31 mouse cellular contexts compared by ENCODE assay signal in the genomic region with DNA sequence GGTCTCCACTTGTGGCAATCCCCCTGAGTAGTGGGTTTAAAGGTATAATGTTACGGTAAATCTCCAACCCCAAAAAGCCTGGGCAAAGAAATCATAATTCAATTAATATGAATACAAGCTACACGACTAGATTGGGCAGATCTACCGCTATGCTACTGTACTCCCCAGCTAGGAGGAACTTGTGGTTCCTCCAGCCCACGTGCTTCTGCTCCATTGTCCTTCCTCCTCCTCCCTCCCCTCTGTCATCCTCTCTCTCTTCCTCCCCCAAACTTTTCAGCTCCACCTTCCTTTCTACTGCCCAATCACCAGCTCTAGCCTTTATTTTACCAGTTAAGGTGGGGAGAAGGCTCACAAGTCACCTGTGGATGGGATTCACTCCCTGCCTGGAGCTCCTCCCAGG. TPM values are rescaled to one million over a fixed set of nuclear protein-coding genes. Genes with fewer than 3 reads are reported as not detected.
A peak's percentile ranks its signal among the peaks of the same experiment; 100 is the strongest.
DNase-seq lines count a peak whose midpoint lies in the region; ATAC-seq and TF ChIP-seq lines count a peak whose summit lies in the region.
"Had no signal": no experiment of that assay in that cellular context is flagged by ENCODE, and none has a peak within 500 bp of the region (broad histone marks: within the 10 kb centered on the region; RNA-seq: fewer than 3 reads in every experiment).

No protein-coding gene starts in this region.

- no peaks in the 10 kb centered on the region for H3K27me3 ChIP-seq in MEL (ENCODE audit: control insufficient read depth in 1 of 2, insufficient read depth in 2 of 2, low read length in 2 of 2)
- no peaks in the 10 kb centered on the region for H3K27me3 ChIP-seq in embryonic facial prominence, embryonic 10.5 days (replicated peaks; ENCODE audit: low read depth, poor library complexity, severe bottlenecking)
- H3K27me3 ChIP-seq: embryonic facial prominence, embryonic 12.5 days; embryonic facial prominence, embryonic 15.5 days; heart, embryonic 12.5 days; heart, embryonic 15.5 days; hindbrain, embryonic 12.5 days; hindbrain, embryonic 15.5 days had no signal

- no peaks in the 10 kb centered on the region; a peak in 1 of 4 replicates for H3K4me1 ChIP-seq in MEL (ENCODE audit: control insufficient read depth in 1 of 2, insufficient read depth in 2 of 2, low read length in 2 of 2)
- H3K4me1 ChIP-seq in embryonic facial prominence, embryonic 10.5 days: no peaks in the 10 kb centered on the region
- H3K4me1 ChIP-seq: embryonic facial prominence, embryonic 12.5 days; embryonic facial prominence, embryonic 15.5 days; heart, embryonic 12.5 days; heart, embryonic 15.5 days; hindbrain, embryonic 12.5 days; hindbrain, embryonic 15.5 days had no signal

- no peak for TF ChIP-seq EP300 in MEL (IDR thresholded peaks at IDR 0.05; ENCODE audit: low read depth in 1 of 2, low read length in 2 of 2)

- no peaks in the 10 kb centered on the region for H3K79me2 ChIP-seq in MEL (ENCODE audit: control insufficient read depth, insufficient read depth, low read length, poor library complexity)

- H3K36me3 ChIP-seq in MEL (ENCODE audit: control insufficient read depth in 1 of 2, insufficient read depth in 2 of 2, low read length in 2 of 2): peaks cover 5 to 6% of the 10 kb centered on the region in 2 experiments
- peaks cover 95% of the 10 kb centered on the region for H3K36me3 ChIP-seq in embryonic facial prominence, embryonic 10.5 days (replicated peaks)

- WGBS in embryonic facial prominence, embryonic 10.5 days: 90% methylated on average over 4 of the region's 4 CpGs

- ATAC-seq in common myeloid progenitor, adult 5-6 weeks (replicated peaks; ENCODE audit: low read depth, poor library complexity, severe bottlenecking): peak; percentile 83
- peak; percentile 94 for ATAC-seq in megakaryocyte, adult 5-6 weeks (ENCODE audit: poor library complexity, severe bottlenecking)
- peak; percentile 51; the same call in 1 of the 2 replicates for ATAC-seq in neutrophil, adult 5-6 weeks (ENCODE audit: extremely low read depth, insufficient number of reproducible peaks, low FRiP score, poor library complexity, severe bottlenecking)
- ATAC-seq: CD4-positive, CD25-positive, alpha-beta regulatory T cell, adult 4 months; forebrain, embryonic 14.5 days; forebrain, postnatal 0 days; intestine, postnatal 0 days had no signal

- TF ChIP-seq RAD21 in MEL (IDR thresholded peaks at IDR 0.05; ENCODE audit: low read depth, low read length): no peak

- no peak for TF ChIP-seq CTCF in MEL (IDR thresholded peaks at IDR 0.05 in 2 of 3, conservative IDR thresholded peaks at IDR 0.05 in 1 of 3; ENCODE audit: control insufficient read depth in 1 of 3, insufficient read depth in 1 of 3, low read depth in 2 of 3, low read length in 3 of 3, poor library complexity in 1 of 3, severe bottlenecking in 1 of 3)

- H3K4me3 ChIP-seq in MEL (ENCODE audit: control insufficient read depth in 1 of 2, insufficient read depth in 1 of 2, low read depth in 2 of 2, low read length in 2 of 2): no peak overlapping the region
- H3K4me3 ChIP-seq in embryonic facial prominence, embryonic 10.5 days: no peak overlapping the region
- H3K4me3 ChIP-seq: embryonic facial prominence, embryonic 12.5 days; embryonic facial prominence, embryonic 15.5 days; gastrocnemius, adult 2 months; heart, embryonic 12.5 days; heart, embryonic 15.5 days; hindbrain, embryonic 12.5 days; hindbrain, embryonic 15.5 days had no signal

- H3K9ac ChIP-seq in MEL (ENCODE audit: control insufficient read depth, low read depth, low read length, poor library complexity, severe bottlenecking): 0 out of 2 replicates have a peak overlapping the region, but pooled peaks have one; percentile 24
- H3K9ac ChIP-seq: embryonic facial prominence, embryonic 12.5 days; embryonic facial prominence, embryonic 15.5 days; forebrain, postnatal 0 days; heart, embryonic 12.5 days; heart, embryonic 15.5 days; hindbrain, embryonic 12.5 days; hindbrain, embryonic 15.5 days had no signal

- no peaks in the 10 kb centered on the region for H3K9me3 ChIP-seq in MEL (replicated peaks; ENCODE audit: insufficient read depth, low read length)
- no peaks in the 10 kb centered on the region for H3K9me3 ChIP-seq in embryonic facial prominence, embryonic 10.5 days
- H3K9me3 ChIP-seq: embryonic facial prominence, embryonic 12.5 days; embryonic facial prominence, embryonic 15.5 days; heart, embryonic 12.5 days; heart, embryonic 15.5 days; hindbrain, embryonic 12.5 days; hindbrain, embryonic 15.5 days had no signal

- peak; percentile 66 for DNase-seq in MEL (ENCODE audit: low read depth, low spot score)
- no peak for DNase-seq in cerebellum, postnatal 25 days
- no peak for DNase-seq in cerebellum, adult 9-11 months
- no peak for DNase-seq in embryonic facial prominence, embryonic 10.5 days (ENCODE audit: low spot score)
- DNase-seq: adrenal gland, adult 8-10 months; adrenal gland, postnatal 25 days; cerebellum, adult 18-20 months; cerebellum, adult 9-10 months; cerebellum, postnatal 36 days; forebrain, postnatal 0 days; gastrocnemius, adult 2 months; gastrocnemius, postnatal 14 days; heart, adult 18-20 months; heart, postnatal 10 days; heart, postnatal 36 days had no signal

- H3K27ac ChIP-seq in MEL (ENCODE audit: control insufficient read depth, low read depth, low read length): no peak overlapping the region
- no peak overlapping the region for H3K27ac ChIP-seq in embryonic facial prominence, embryonic 10.5 days (replicated peaks)
- H3K27ac ChIP-seq: embryonic facial prominence, embryonic 12.5 days; embryonic facial prominence, embryonic 15.5 days; gastrocnemius, adult 2 months; heart, embryonic 15.5 days; hindbrain, embryonic 12.5 days; hindbrain, embryonic 15.5 days had no signal

- no peak for TF ChIP-seq POLR2A in MEL (IDR thresholded peaks at IDR 0.05; ENCODE audit: control insufficient read depth in 1 of 2, insufficient read depth in 1 of 2, low read depth in 1 of 2, low read length in 2 of 2, poor library complexity in 1 of 2)

TF ChIP-seq in MEL, 35 proteins besides CTCF, POLR2A, EP300 and RAD21:
- TF ChIP-seq MAX (IDR thresholded peaks at IDR 0.05; ENCODE audit: low read length) (peak; percentile 68), MXI1 (IDR thresholded peaks at IDR 0.05; ENCODE audit: low read depth, low read length) (peak; percentile 63), CHD2 (IDR thresholded peaks at IDR 0.05; ENCODE audit: low read length) (no peak), USF2 (IDR thresholded peaks at IDR 0.05; ENCODE audit: borderline replicate concordance in 1 of 2, insufficient read depth in 1 of 2, low read depth in 1 of 2, low read length in 2 of 2) (no peak), USF1 (IDR thresholded peaks at IDR 0.05; ENCODE audit: low read depth, low read length) (peak; percentile 68), MYC (IDR thresholded peaks at IDR 0.05; ENCODE audit: low read depth, low read length) (peak; percentile 76), NELFE (IDR thresholded peaks at IDR 0.05; ENCODE audit: low read depth, low read length) (no peak)

RNA-seq across cellular contexts. Expression of a gene that starts 21.4 kb away (rescaled TPM):
- not detected in 2 replicates for total RNA-seq in MEL (2012; rRNA removed)
- not detected for polyA plus RNA-seq in MEL (2012; ENCODE audit: insufficient read depth in 1 of 2, insufficient read length in 2 of 2, low read depth in 1 of 2, low replicate concordance in 2 of 2, missing spikeins in 1 of 2)
- not detected in 2 replicates for total RNA-seq in common myeloid progenitor, adult 5-6 weeks (2017)
- not detected in 2 replicates for total RNA-seq in megakaryocyte, adult 5-6 weeks (2015)
- total RNA-seq in megakaryocyte, adult 5-6 weeks (2017): not detected in 2 replicates
- total RNA-seq in neutrophil, adult 5-6 weeks (2017): not detected in 2 replicates
- polyA plus RNA-seq in embryonic facial prominence, embryonic 10.5 days (2016; fragmentation: Nextera tagmentation; extraction: Ambion mirVana): not detected in 2 replicates
- total RNA-seq: adrenal gland, adult 8-10 months; adrenal gland, postnatal 25 days; forebrain, postnatal 0 days; gastrocnemius, adult 2 months; gastrocnemius, postnatal 14 days; gastrocnemius, postnatal 4 days; heart, adult 18-20 months; heart, postnatal 10 days; heart, postnatal 36 days had no signal
- polyA plus RNA-seq: C2C12; CD4-positive, CD25-positive, alpha-beta regulatory T cell, adult 4 months; embryonic facial prominence, embryonic 12.5 days; embryonic facial prominence, embryonic 15.5 days; forebrain, embryonic 11.5 days; forebrain, embryonic 14.5 days; forebrain, postnatal 0 days; heart, embryonic 12.5 days; heart, embryonic 15.5 days; hindbrain, embryonic 12.5 days; hindbrain, embryonic 15.5 days; intestine, embryonic 14.5 days; intestine, postnatal 0 days had no signal

RNA-seq across cellular contexts. Expression of a gene that starts 26.8 kb away (rescaled TPM):
- 15.7 and 19.7 TPM in 2 replicates for total RNA-seq in MEL (2012; rRNA removed)
- polyA plus RNA-seq in MEL (2012; ENCODE audit: insufficient read depth in 1 of 2, insufficient read length in 2 of 2, low read depth in 1 of 2, low replicate concordance in 2 of 2, missing spikeins in 1 of 2): 10 to 100 TPM; 50.5 to 76.8 TPM
- 52.4 and 82.3 TPM in 2 replicates for total RNA-seq in common myeloid progenitor, adult 5-6 weeks (2017)
- 730 and 815 TPM in 2 replicates for total RNA-seq in megakaryocyte, adult 5-6 weeks (2015)
- 599 and 677 TPM in 2 replicates for total RNA-seq in megakaryocyte, adult 5-6 weeks (2017)
- total RNA-seq in neutrophil, adult 5-6 weeks (2017): 1,618 and 1,994 TPM in 2 replicates
- polyA plus RNA-seq in embryonic facial prominence, embryonic 10.5 days (2016; fragmentation: Nextera tagmentation; extraction: Ambion mirVana): 26.7 and 27.8 TPM in 2 replicates

RNA-seq across cellular contexts. Expression of a gene that starts 29.2 kb away (rescaled TPM):
- total RNA-seq in MEL (2012; rRNA removed): 0.20 and 0.50 TPM in 2 replicates
- polyA plus RNA-seq in MEL (2012; ENCODE audit: insufficient read depth in 1 of 2, insufficient read length in 2 of 2, low read depth in 1 of 2, low replicate concordance in 2 of 2, missing spikeins in 1 of 2): 1 to 10 TPM in 1 of 2 experiments, not detected in 1; 2.0 TPM
- 5.6 and 7.0 TPM in 2 replicates for total RNA-seq in common myeloid progenitor, adult 5-6 weeks (2017)
- 1.1 and 1.3 TPM in 2 replicates for total RNA-seq in megakaryocyte, adult 5-6 weeks (2015)
- 1.6 and 1.7 TPM in 2 replicates for total RNA-seq in megakaryocyte, adult 5-6 weeks (2017)
- 0.23 and 0.25 TPM in 2 replicates for total RNA-seq in neutrophil, adult 5-6 weeks (2017)
- 4.5 and 4.7 TPM in 2 replicates for polyA plus RNA-seq in embryonic facial prominence, embryonic 10.5 days (2016; fragmentation: Nextera tagmentation; extraction: Ambion mirVana)
